In the genomic region with DNA sequence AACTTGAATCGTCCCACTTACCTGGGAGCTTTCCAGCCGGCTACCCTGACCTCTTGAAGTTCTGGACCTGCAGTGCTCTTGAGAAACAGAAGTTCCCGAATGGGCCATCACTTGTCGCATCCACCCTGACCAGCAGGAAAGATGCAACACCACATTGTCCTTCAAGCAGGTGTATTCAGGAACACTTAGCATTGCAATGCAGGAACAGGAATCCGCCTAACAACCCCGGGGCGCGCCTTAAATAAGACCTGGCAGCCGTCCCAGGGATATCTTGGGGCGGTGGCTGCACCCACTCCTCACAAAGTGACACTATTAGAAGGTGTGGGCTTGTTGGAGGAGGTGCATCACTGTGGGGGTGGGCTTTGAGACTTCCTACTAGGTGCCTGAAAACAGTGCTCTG, we compare ENCODE assay signal across 26 mouse cellular contexts. TPM values are rescaled to one million over a fixed set of nuclear protein-coding genes. Genes with fewer than 3 reads are reported as not detected.
DNase-seq lines count a peak whose midpoint lies in the region; ATAC-seq lines count a peak whose summit lies in the region.
"Had no signal": no experiment of that assay in that cellular context is flagged by ENCODE, and none has a peak within 500 bp of the region (broad histone marks: within the 10 kb centered on the region; RNA-seq: fewer than 3 reads in every experiment).

No protein-coding gene starts in this region.

- ATAC-seq in intestine, embryonic 14.5 days (replicated peaks; ENCODE audit: low FRiP score, low TSS enrichment, low read depth), result no peak
- ATAC-seq in intestine, embryonic 15.5 days, result no peak
- ATAC-seq in hindbrain, embryonic 11.5 days (ENCODE audit: low FRiP score), result no peak
- ATAC-seq: forebrain, embryonic 16.5 days; midbrain, embryonic 16.5 days had no signal

- 94% methylated on average over 10 of the region's 10 CpGs for WGBS in intestine, embryonic 14.5 days
- WGBS in intestine, embryonic 15.5 days, result 92% methylated on average over 10 of the region's 10 CpGs
- 94% methylated on average over 10 of the region's 10 CpGs for WGBS in hindbrain, embryonic 11.5 days

- H3K27ac ChIP-seq in intestine, embryonic 14.5 days (ENCODE audit: low read depth), result no peak overlapping the region
- no peak overlapping the region for H3K27ac ChIP-seq in intestine, embryonic 15.5 days
- no peak overlapping the region for H3K27ac ChIP-seq in hindbrain, embryonic 11.5 days (ENCODE audit: low read depth, low read length)
- H3K27ac ChIP-seq: embryonic facial prominence, embryonic 13.5 days; forebrain, embryonic 10.5 days; hindbrain, embryonic 13.5 days; liver, embryonic 15.5 days; lung, embryonic 15.5 days; midbrain, embryonic 10.5 days; stomach, postnatal 0 days had no signal

- no peaks in the 10 kb centered on the region for H3K27me3 ChIP-seq in intestine, embryonic 14.5 days (replicated peaks; ENCODE audit: control insufficient read depth, insufficient read depth, low read length)
- no peaks in the 10 kb centered on the region for H3K27me3 ChIP-seq in intestine, embryonic 15.5 days (replicated peaks)
- no peaks in the 10 kb centered on the region for H3K27me3 ChIP-seq in hindbrain, embryonic 11.5 days (ENCODE audit: control insufficient read depth, insufficient read depth, low read length)
- H3K27me3 ChIP-seq: embryonic facial prominence, embryonic 13.5 days; hindbrain, embryonic 13.5 days; liver, embryonic 15.5 days; lung, embryonic 15.5 days had no signal

- peak; percentile 0 for DNase-seq in adrenal gland, postnatal 10 days
- DNase-seq in adrenal gland, postnatal 25 days, result no peak
- DNase-seq in intestine, embryonic 14.5 days (ENCODE audit: low spot score), result peak; percentile 24
- peak; percentile 1 for DNase-seq in thymus, postnatal 14 days
- no peak for DNase-seq in thymus, postnatal 10 days (ENCODE audit: low spot score in 2 of 2)
- DNase-seq in WW6 (ENCODE audit: low read depth, low spot score), result peak; percentile 31
- DNase-seq in hindbrain, embryonic 11.5 days (ENCODE audit: low spot score), result no peak
- DNase-seq: adrenal gland, adult 2 months; cerebellum, adult 11 months; cerebellum, adult 9-11 months; kidney, adult 8-10 months; kidney, postnatal 14 days; layer of hippocampus, adult 9-11 months; liver; spleen, adult 18-20 months had no signal

- peaks cover 29% of the 10 kb centered on the region for H3K9me3 ChIP-seq in intestine, embryonic 14.5 days (ENCODE audit: control insufficient read depth, low read length)
- 0 out of 2 replicates have a peak, but pooled peaks cover 5% of the 10 kb centered on the region for H3K9me3 ChIP-seq in intestine, embryonic 15.5 days
- H3K9me3 ChIP-seq in hindbrain, embryonic 11.5 days (ENCODE audit: control insufficient read depth, low read length), result peaks cover 16% of the 10 kb centered on the region
- H3K9me3 ChIP-seq: liver, embryonic 15.5 days had no signal

- no peaks in the 10 kb centered on the region for H3K4me1 ChIP-seq in intestine, embryonic 14.5 days (replicated peaks; ENCODE audit: control insufficient read depth, insufficient read depth, low read length)
- no peaks in the 10 kb centered on the region for H3K4me1 ChIP-seq in intestine, embryonic 15.5 days (replicated peaks)
- H3K4me1 ChIP-seq in hindbrain, embryonic 11.5 days (replicated peaks; ENCODE audit: control insufficient read depth, insufficient read depth, low read length), result no peaks in the 10 kb centered on the region

- no peak overlapping the region for H3K4me2 ChIP-seq in intestine, embryonic 14.5 days (ENCODE audit: low read length)
- H3K4me2 ChIP-seq in intestine, embryonic 15.5 days (replicated peaks), result no peak overlapping the region
- H3K4me2 ChIP-seq in hindbrain, embryonic 11.5 days (replicated peaks; ENCODE audit: low read depth, low read length), result no peak overlapping the region
- H3K4me2 ChIP-seq: embryonic facial prominence, embryonic 13.5 days; heart, embryonic 11.5 days; hindbrain, embryonic 13.5 days; liver, embryonic 15.5 days; lung, embryonic 15.5 days had no signal

- 0 out of 2 replicates have a peak, but pooled peaks cover 7% of the 10 kb centered on the region for H3K36me3 ChIP-seq in intestine, embryonic 14.5 days (ENCODE audit: control insufficient read depth, insufficient read depth, low read length)
- peaks cover 18% of the 10 kb centered on the region; the same call in 1 of the 2 replicates for H3K36me3 ChIP-seq in intestine, embryonic 15.5 days
- no peaks in the 10 kb centered on the region for H3K36me3 ChIP-seq in hindbrain, embryonic 11.5 days (ENCODE audit: control insufficient read depth, insufficient read depth, low read length)

- no peak overlapping the region for H3K9ac ChIP-seq in intestine, embryonic 14.5 days (ENCODE audit: low read length)
- H3K9ac ChIP-seq in intestine, embryonic 15.5 days, result no peak overlapping the region
- H3K9ac ChIP-seq in hindbrain, embryonic 11.5 days (ENCODE audit: low read depth, low read length), result no peak overlapping the region
- H3K9ac ChIP-seq: embryonic facial prominence, embryonic 13.5 days; hindbrain, embryonic 13.5 days; liver, embryonic 15.5 days; lung, embryonic 15.5 days had no signal

- no peak overlapping the region for H3K4me3 ChIP-seq in intestine, embryonic 14.5 days (ENCODE audit: low read depth, low read length)
- H3K4me3 ChIP-seq in intestine, embryonic 15.5 days (replicated peaks), result no peak overlapping the region
- H3K4me3 ChIP-seq in hindbrain, embryonic 11.5 days (ENCODE audit: low read depth, low read length), result no peak overlapping the region
- H3K4me3 ChIP-seq: embryonic facial prominence, embryonic 13.5 days; forebrain, embryonic 10.5 days; hindbrain, embryonic 13.5 days; liver, embryonic 15.5 days; lung, embryonic 15.5 days; midbrain, embryonic 10.5 days had no signal

RNA-seq across cellular contexts. Expression of gene Gm10778, which starts 6.3 kb away (rescaled TPM):
- 1 to 10 TPM; 2.8 to 3.2 TPM for total RNA-seq in adrenal gland, postnatal 10 days (2021)
- total RNA-seq in adrenal gland, postnatal 25 days (2021), result 3.2 and 3.6 TPM in 2 replicates
- 4.3 and 5.6 TPM in 2 replicates for polyA plus RNA-seq in intestine, embryonic 14.5 days (2014; fragmentation: Nextera tagmentation; extraction: Ambion mirVana)
- polyA plus RNA-seq in intestine, embryonic 15.5 days (2015; fragmentation: Nextera tagmentation; extraction: Ambion mirVana), result 3.9 and 4.6 TPM in 2 replicates
- polyA plus RNA-seq in hindbrain, embryonic 11.5 days (2014; fragmentation: Nextera tagmentation; extraction: Ambion mirVana), result 5.9 and 6.9 TPM in 2 replicates

RNA-seq across cellular contexts. Expression of gene Ankrd24, which starts 26.8 kb away (rescaled TPM):
- 10 to 100 TPM; 15.2 to 26.7 TPM for total RNA-seq in adrenal gland, postnatal 10 days (2021)
- 30.5 and 37.8 TPM in 2 replicates for total RNA-seq in adrenal gland, postnatal 25 days (2021)
- polyA plus RNA-seq in intestine, embryonic 14.5 days (2014; fragmentation: Nextera tagmentation; extraction: Ambion mirVana), result 4.7 and 6.4 TPM in 2 replicates
- 8.4 and 9.8 TPM in 2 replicates for polyA plus RNA-seq in intestine, embryonic 15.5 days (2015; fragmentation: Nextera tagmentation; extraction: Ambion mirVana)
- polyA plus RNA-seq in hindbrain, embryonic 11.5 days (2014; fragmentation: Nextera tagmentation; extraction: Ambion mirVana), result 2.7 and 4.4 TPM in 2 replicates

RNA-seq across cellular contexts. Expression of gene Sirt6, which starts 27.6 kb away (rescaled TPM):
- total RNA-seq in adrenal gland, postnatal 10 days (2021), result 10 to 100 TPM; 17.3 to 24.7 TPM
- 28.3 and 30.2 TPM in 2 replicates for total RNA-seq in adrenal gland, postnatal 25 days (2021)
- 34.1 and 39.2 TPM in 2 replicates for polyA plus RNA-seq in intestine, embryonic 14.5 days (2014; fragmentation: Nextera tagmentation; extraction: Ambion mirVana)
- polyA plus RNA-seq in intestine, embryonic 15.5 days (2015; fragmentation: Nextera tagmentation; extraction: Ambion mirVana), result 28.9 and 33.3 TPM in 2 replicates
- 40.6 and 42.2 TPM in 2 replicates for polyA plus RNA-seq in hindbrain, embryonic 11.5 days (2014; fragmentation: Nextera tagmentation; extraction: Ambion mirVana)

RNA-seq across cellular contexts. Expression of gene BC025920, which starts 49.1 kb away (rescaled TPM):
- 1 to 10 TPM; 1.1 to 1.8 TPM for total RNA-seq in adrenal gland, postnatal 10 days (2021)
- 2.4 and 2.6 TPM in 2 replicates for total RNA-seq in adrenal gland, postnatal 25 days (2021)
- 0.61 and 1.5 TPM in 2 replicates for polyA plus RNA-seq in intestine, embryonic 14.5 days (2014; fragmentation: Nextera tagmentation; extraction: Ambion mirVana)
- 0.85 and 1.00 TPM in 2 replicates for polyA plus RNA-seq in intestine, embryonic 15.5 days (2015; fragmentation: Nextera tagmentation; extraction: Ambion mirVana)
- polyA plus RNA-seq in hindbrain, embryonic 11.5 days (2014; fragmentation: Nextera tagmentation; extraction: Ambion mirVana), result 0.77 and 1.2 TPM in 2 replicates

RNA-seq across cellular contexts. Expression of gene Zfp433, which starts 49.4 kb away (rescaled TPM):
- total RNA-seq in adrenal gland, postnatal 10 days (2021), result 1 to 10 TPM; 5.6 to 8.6 TPM
- 6.9 and 9.4 TPM in 2 replicates for total RNA-seq in adrenal gland, postnatal 25 days (2021)
- polyA plus RNA-seq in intestine, embryonic 14.5 days (2014; fragmentation: Nextera tagmentation; extraction: Ambion mirVana), result 17.4 and 18.6 TPM in 2 replicates
- polyA plus RNA-seq in intestine, embryonic 15.5 days (2015; fragmentation: Nextera tagmentation; extraction: Ambion mirVana), result 12.3 and 12.7 TPM in 2 replicates
- 20.0 and 22.6 TPM in 2 replicates for polyA plus RNA-seq in hindbrain, embryonic 11.5 days (2014; fragmentation: Nextera tagmentation; extraction: Ambion mirVana)
- polyA plus RNA-seq: adrenal gland, adult 2 months had no signal

Comparison
In these comparisons a context has a peak if more than half of its experiments do, and no peak if none do; other contexts are left out.
1. DNase-seq: peak in adrenal gland, postnatal 10 days (single experiment), intestine, embryonic 14.5 days (single experiment), thymus, postnatal 14 days (single experiment) and WW6 (single experiment); none in adrenal gland, postnatal 25 days (single experiment), thymus, postnatal 10 days (0 of 2) and hindbrain, embryonic 11.5 days (single experiment).